ENCODE assay signal across 9 mouse cellular contexts in the genomic region with DNA sequence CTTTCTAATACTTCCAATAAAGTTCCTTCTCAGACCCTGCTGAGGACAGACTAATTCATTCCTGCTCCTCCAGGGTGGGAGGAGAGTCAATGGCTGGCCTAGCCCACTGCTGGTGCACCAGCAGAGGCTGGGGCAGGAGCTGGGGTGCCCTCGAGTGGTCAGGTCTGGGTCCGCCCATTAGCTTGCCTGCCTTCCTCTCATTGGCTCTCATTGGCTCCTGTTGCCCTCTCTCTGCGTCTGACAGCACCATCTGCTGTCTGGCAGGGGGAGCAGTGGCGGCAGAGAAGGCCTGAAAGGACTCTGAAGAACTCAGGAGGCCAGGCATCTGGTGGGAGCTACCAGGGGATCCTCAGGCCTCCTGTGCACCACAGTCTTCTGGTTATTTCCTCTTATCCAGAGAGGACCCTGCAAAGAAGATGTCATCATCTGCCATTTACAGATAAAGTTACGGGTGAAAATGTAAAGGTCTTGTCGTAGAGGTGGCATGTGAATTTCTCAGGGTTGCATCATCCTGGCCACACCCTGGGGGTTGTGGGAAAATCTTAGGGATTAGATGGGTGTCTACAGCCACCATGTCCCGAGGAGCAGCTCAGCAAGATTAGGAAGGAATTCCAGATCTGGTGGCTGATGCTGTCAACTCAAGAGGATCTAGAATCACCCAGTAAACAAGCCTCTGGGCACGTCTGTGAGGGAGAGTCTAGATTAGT.
DNase-seq lines count a peak whose midpoint lies in the region; ATAC-seq and TF ChIP-seq lines count a peak whose summit lies in the region.
"Had no signal": no experiment of that assay in that cellular context is flagged by ENCODE, and none has a peak within 500 bp of the region (broad histone marks: within the 10 kb centered on the region; RNA-seq: fewer than 3 reads in every experiment).

No protein-coding gene starts in this region.

- ATAC-seq in kidney, postnatal 0 days (replicated peaks; ENCODE audit: low FRiP score, low read depth), result no peak; the same call in 1 of the 2 replicates
- peak; percentile 65 for ATAC-seq in lung, embryonic 16.5 days (ENCODE audit: low read depth)
- no peak for ATAC-seq in forebrain, embryonic 14.5 days

- H3K4me1 ChIP-seq in kidney, postnatal 0 days (replicated peaks; ENCODE audit: insufficient read depth, low read length), result no peaks in the 10 kb centered on the region
- H3K4me1 ChIP-seq in ES-Bruce4 (ENCODE audit: control insufficient read depth, insufficient read depth, low read length), result no peaks in the 10 kb centered on the region
- H3K4me1 ChIP-seq in lung, embryonic 16.5 days (replicated peaks; ENCODE audit: control insufficient read depth, insufficient read depth, low read length), result no peaks in the 10 kb centered on the region; the same call in 1 of the 2 replicates
- H3K4me1 ChIP-seq in forebrain, embryonic 14.5 days (ENCODE audit: control insufficient read depth, insufficient read depth, low read length), result no peaks in the 10 kb centered on the region
- H3K4me1 ChIP-seq: limb, embryonic 12.5 days had no signal

- no peak overlapping the region for H3K9ac ChIP-seq in kidney, postnatal 0 days (ENCODE audit: low read depth, low read length)
- H3K9ac ChIP-seq in ES-Bruce4 (ENCODE audit: low read depth, poor library complexity, severe bottlenecking), result no peak overlapping the region
- no peak overlapping the region for H3K9ac ChIP-seq in lung, embryonic 16.5 days (ENCODE audit: low read length)
- no peak overlapping the region for H3K9ac ChIP-seq in forebrain, embryonic 14.5 days (ENCODE audit: low read length)
- H3K9ac ChIP-seq: limb, embryonic 12.5 days had no signal

- no peak for TF ChIP-seq EP300 in ES-Bruce4 (IDR thresholded peaks at IDR 0.05; ENCODE audit: insufficient read depth, low read depth, low read length)

- peak; percentile 50; the same call in 1 of the 2 replicates for TF ChIP-seq CTCF in kidney, postnatal 0 days (IDR thresholded peaks at IDR 0.05; ENCODE audit: low read depth)
- peak; percentile 64 for TF ChIP-seq CTCF in ES-Bruce4 (IDR thresholded peaks at IDR 0.05; ENCODE audit: low read depth, low read length)

- 52% methylated on average over 8 of the region's 8 CpGs for WGBS in kidney, postnatal 0 days
- WGBS in lung, embryonic 16.5 days, result 31% methylated on average over 8 of the region's 8 CpGs
- WGBS in forebrain, embryonic 14.5 days, result 43% methylated on average over 8 of the region's 8 CpGs

- no peaks in the 10 kb centered on the region for H3K9me3 ChIP-seq in kidney, postnatal 0 days (replicated peaks; ENCODE audit: low read length)
- 0 out of 2 replicates have a peak, but pooled peaks cover 3% of the 10 kb centered on the region for H3K9me3 ChIP-seq in ES-Bruce4 (replicated peaks; ENCODE audit: control insufficient read depth, insufficient read depth, low read length, poor library complexity, severe bottlenecking)
- H3K9me3 ChIP-seq in lung, embryonic 16.5 days (ENCODE audit: control insufficient read depth, low read length), result no peaks in the 10 kb centered on the region
- no peaks in the 10 kb centered on the region for H3K9me3 ChIP-seq in forebrain, embryonic 14.5 days (replicated peaks; ENCODE audit: control insufficient read depth, low read length)
- H3K9me3 ChIP-seq: limb, embryonic 12.5 days had no signal

- DNase-seq in kidney, postnatal 0 days (ENCODE audit: low spot score), result peak; percentile 28
- no peak for DNase-seq in kidney, adult 9 months
- DNase-seq in adrenal gland, postnatal 36 days, result peak; percentile 28 to 49
- DNase-seq in T-cell, adult 2 months (ENCODE audit: low spot score), result no peak
- DNase-seq in urinary bladder, adult 18-20 months (ENCODE audit: low spot score in 2 of 2), result no peak
- no peak for DNase-seq in forebrain, embryonic 14.5 days (ENCODE audit: low spot score)

- H3K4me2 ChIP-seq in kidney, postnatal 0 days (ENCODE audit: low read length), result no peak overlapping the region
- no peak overlapping the region for H3K4me2 ChIP-seq in lung, embryonic 16.5 days (ENCODE audit: low read depth, low read length)
- H3K4me2 ChIP-seq in forebrain, embryonic 14.5 days (ENCODE audit: low read length), result no peak overlapping the region
- H3K4me2 ChIP-seq: limb, embryonic 12.5 days had no signal

- no peak for TF ChIP-seq POLR2A in ES-Bruce4 (IDR thresholded peaks at IDR 0.05; ENCODE audit: insufficient read depth, low read length)

- H3K4me3 ChIP-seq in kidney, postnatal 0 days (replicated peaks; ENCODE audit: low read depth, low read length), result no peak overlapping the region
- H3K4me3 ChIP-seq in ES-Bruce4 (ENCODE audit: low read depth, low read length), result no peak overlapping the region
- no peak overlapping the region for H3K4me3 ChIP-seq in lung, embryonic 16.5 days (ENCODE audit: low read length)
- H3K4me3 ChIP-seq in forebrain, embryonic 14.5 days (ENCODE audit: low read depth, low read length), result no peak overlapping the region
- H3K4me3 ChIP-seq: limb, embryonic 12.5 days had no signal

- no peaks in the 10 kb centered on the region for H3K36me3 ChIP-seq in kidney, postnatal 0 days (ENCODE audit: insufficient read depth, low read length)
- H3K36me3 ChIP-seq in ES-Bruce4 (ENCODE audit: control insufficient read depth, insufficient read depth, low read length, poor library complexity, severe bottlenecking), result no peaks in the 10 kb centered on the region
- H3K36me3 ChIP-seq in lung, embryonic 16.5 days (ENCODE audit: control insufficient read depth, insufficient read depth, low read length), result no peaks in the 10 kb centered on the region
- no peaks in the 10 kb centered on the region for H3K36me3 ChIP-seq in forebrain, embryonic 14.5 days (ENCODE audit: control insufficient read depth, insufficient read depth, low read length)
- H3K36me3 ChIP-seq: limb, embryonic 12.5 days had no signal

- no peaks in the 10 kb centered on the region for H3K27me3 ChIP-seq in kidney, postnatal 0 days (ENCODE audit: insufficient read depth, low read length)
- no peaks in the 10 kb centered on the region for H3K27me3 ChIP-seq in ES-Bruce4 (ENCODE audit: control insufficient read depth, insufficient read depth, low read length, poor library complexity, severe bottlenecking)
- H3K27me3 ChIP-seq in lung, embryonic 16.5 days (ENCODE audit: control insufficient read depth, insufficient read depth, low read depth, low read length), result no peaks in the 10 kb centered on the region
- H3K27me3 ChIP-seq in forebrain, embryonic 14.5 days (replicated peaks; ENCODE audit: control insufficient read depth, insufficient read depth, low read length), result no peaks in the 10 kb centered on the region
- H3K27me3 ChIP-seq: limb, embryonic 12.5 days had no signal

- H3K27ac ChIP-seq in kidney, postnatal 0 days, result no peak overlapping the region
- H3K27ac ChIP-seq in ES-Bruce4 (ENCODE audit: insufficient read depth, low read length), result no peak overlapping the region
- H3K27ac ChIP-seq in lung, embryonic 16.5 days (ENCODE audit: low read length), result no peak overlapping the region
- no peak overlapping the region for H3K27ac ChIP-seq in forebrain, embryonic 14.5 days (ENCODE audit: low read depth, low read length)
- H3K27ac ChIP-seq: limb, embryonic 12.5 days had no signal

Comparison
In these comparisons a context has a peak if more than half of its experiments do, and no peak if none do; other contexts are left out.
1. DNase-seq: peak in kidney, postnatal 0 days (single experiment) and adrenal gland, postnatal 36 days (2 of 2); none in kidney, adult 9 months (single experiment), T-cell, adult 2 months (single experiment), urinary bladder, adult 18-20 months (0 of 2) and forebrain, embryonic 14.5 days (single experiment).